Mouse (Mus musculus) CD4-positive, CD25-positive, alpha-beta regulatory T cell, adult 4 months (primary cell): Measurements from ENCODE around the gene Mgrn1. TPM values are rescaled to one million over a fixed set of nuclear protein-coding genes. Genes with fewer than 3 reads are reported as not detected.
A peak's percentile ranks its signal among the peaks of the same experiment; 100 is the strongest.

Experiments used
- ATAC-seq: one replicate; pipeline ENCODE4 v1.8.0; 2017
- polyA plus RNA-seq, 2 experiments: library from polyadenylated mRNA; unstranded; fragments of 100-300 nt; shearing (Covaris generic); gene quantifications; one replicate each; pipeline ENCODE4 v1.2.1; 2017

Gene Mgrn1
- polyA plus RNA-seq, 2 experiments from 2014 or later: 35.2 to 58.5 TPM

DNA sequence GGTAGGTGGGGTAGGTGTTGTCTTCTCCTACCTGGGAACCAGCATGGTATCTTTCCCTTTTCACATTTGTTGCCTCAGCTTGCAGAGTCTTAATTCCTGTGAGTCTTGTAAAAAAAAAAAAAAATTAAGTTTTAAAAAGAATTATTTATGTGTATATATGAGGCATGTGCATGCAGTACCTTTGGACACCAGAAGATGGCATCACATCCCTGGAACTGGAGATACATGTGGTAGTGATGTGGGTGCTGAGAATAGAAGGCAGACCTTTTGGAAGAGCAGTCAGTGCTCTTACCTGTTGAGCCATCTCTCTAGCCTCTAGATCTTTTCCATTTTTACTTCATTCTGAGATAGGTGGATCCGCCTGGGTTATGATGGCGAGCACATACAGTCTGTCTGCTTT, 23.7 kb downstream of the Mgrn1 start:
- ATAC-seq: no peak

DNA sequence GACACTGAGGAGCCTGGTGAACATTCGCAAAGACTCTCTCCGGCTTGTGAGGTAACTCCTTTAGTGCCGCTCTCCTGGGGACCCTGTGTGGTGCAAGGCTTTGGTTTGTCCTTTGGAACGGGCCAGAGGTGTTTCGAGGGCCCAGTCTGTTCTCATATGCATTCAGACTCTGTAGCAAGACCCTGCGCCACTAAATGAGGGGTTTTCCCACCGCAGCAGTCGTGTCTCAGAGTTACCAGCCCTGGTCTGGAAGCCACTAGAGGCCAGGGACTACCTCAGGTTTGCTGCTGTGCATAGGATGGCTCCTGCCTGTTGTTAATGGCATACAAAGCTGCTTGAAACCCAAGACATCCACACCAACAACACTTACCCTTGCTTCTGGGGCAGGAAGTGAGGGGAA, 24.7 kb downstream of the Mgrn1 start:
- no peak for ATAC-seq

DNA sequence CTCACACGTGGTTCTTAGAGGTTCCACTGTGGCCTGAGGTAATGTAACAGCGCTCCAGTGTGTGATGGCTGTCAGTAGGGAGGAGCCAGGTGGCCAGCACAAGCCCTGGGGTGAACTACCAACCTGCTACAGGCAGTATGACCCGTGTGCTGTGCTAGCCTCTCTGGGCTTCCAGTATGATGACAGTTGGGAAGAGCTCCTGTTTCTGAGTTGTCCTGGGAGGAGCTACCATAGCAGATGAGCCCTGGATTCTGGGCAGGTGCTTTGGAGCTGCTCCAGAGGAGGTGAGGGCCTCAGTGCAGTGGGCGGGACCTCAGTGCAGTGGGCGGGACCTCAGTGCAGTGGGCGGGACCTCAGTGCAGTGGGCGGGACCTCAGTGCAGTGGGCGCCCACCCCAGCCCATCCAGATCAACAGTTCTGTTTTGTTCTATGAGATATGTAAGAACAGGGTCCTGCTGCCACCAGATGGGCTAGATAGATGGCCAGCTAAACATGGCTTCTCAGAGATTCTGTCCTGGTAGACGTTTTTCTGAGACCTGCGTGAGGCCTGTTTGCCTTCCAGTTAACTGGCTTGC, 26.1 kb downstream of the Mgrn1 start:
- ATAC-seq: no peak

GRCm38 (mm10) chr16:4912907-4913782, 27.1 kb downstream of the Mgrn1 start:
- ATAC-seq: peak; percentile 43

DNA sequence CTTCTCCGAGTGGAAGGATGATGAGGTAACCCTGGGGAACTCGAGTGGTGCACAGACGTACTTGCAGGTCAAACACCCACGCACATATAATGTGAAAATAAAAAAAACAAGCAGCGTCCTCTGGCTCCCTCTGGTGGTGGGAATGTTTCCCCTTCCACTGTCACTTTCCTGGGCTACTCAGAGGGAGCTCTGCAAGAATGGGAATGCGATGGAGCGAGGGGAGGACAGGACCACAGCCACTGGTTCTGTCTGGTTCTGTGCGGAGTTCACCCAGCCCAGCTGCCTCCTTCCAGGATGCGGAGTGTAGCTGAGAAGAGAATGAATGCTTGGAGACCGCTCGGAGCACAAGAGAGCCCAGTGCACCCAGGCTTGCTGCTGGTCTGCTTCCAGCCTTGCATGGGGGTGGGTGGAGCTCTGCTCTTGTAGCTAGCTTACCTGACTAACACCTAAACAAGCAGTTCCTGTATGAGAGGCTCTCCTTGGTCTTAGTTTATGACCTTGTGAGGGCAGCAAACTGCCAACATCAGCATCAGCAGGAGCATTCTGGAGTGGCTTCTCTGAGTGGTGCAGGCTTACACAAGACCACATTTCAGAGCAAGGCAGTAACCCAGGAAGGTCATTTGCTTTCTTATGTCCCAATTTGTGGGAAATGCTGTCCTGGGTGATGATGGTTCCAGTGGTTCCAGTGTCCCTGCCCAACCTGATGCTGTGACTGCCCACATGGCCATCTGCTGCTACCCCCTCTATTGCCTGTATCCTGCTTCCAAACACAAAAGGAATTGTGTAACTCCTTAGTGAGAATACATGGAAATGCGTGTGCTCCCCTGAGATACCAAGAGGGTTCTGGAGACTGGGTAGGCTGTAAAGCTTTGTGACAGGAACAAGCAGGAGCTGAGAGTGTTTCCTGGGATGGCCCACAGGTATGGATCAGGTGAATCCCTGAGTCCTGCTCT, 28.0 kb downstream of the Mgrn1 start:
- ATAC-seq: peak; percentile 93

GRCm38 (mm10) chr16:4915931-4916330, 29.9 kb downstream of the Mgrn1 start:
- ATAC-seq: no peak

GRCm38 (mm10) chr16:4916608-4917007, 30.6 kb downstream of the Mgrn1 start:
- ATAC-seq: no peak

- no peak for ATAC-seq
Measured at GRCm38 (mm10) chr16:4920556-4920955, 34.5 kb downstream of the Mgrn1 start.

DNA sequence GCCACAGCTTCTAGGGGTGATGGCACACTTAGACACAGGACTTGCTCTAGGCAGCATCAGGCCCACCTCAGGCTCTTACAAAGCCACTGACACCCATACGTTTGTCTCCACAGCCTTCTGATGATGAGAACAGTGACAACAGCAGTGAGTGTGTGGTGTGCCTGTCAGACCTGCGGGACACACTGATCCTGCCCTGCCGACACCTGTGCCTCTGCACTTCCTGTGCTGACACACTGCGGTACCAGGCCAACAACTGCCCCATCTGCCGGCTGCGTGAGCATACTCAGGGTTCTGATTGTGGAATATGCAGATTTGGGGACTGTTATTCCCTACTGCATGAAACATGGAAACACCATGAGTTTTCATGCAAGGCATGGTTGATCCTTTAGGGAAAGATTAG, 36.4 kb downstream of the Mgrn1 start:
- no peak for ATAC-seq

- no peak for ATAC-seq
Measured at GRCm38 (mm10) chr16:4923996-4924395, 37.9 kb downstream of the Mgrn1 start.

DNA sequence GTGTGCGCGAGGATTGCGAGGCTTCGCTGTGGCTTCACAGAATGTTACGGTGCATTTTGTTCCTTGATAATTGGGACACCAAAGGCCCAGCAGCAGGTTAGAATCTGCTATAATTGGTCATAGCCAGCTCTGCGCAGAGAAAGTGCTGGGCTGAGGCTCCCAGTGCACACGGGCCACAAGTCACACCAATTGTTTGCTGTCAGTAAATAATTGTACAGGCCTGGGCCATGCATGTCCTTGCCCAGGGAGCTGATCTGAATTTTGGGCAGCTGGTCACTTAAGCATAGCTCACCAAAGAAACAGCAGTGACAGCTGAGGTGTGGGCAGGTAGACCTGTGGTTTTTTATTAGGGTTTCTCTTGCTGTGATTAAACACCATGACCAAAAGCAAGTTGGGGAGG, 41.9 kb downstream of the Mgrn1 start:
- ATAC-seq: no peak

GRCm38 (mm10) chr16:4928474-4928873, 42.4 kb downstream of the Mgrn1 start:
- no peak for ATAC-seq

DNA sequence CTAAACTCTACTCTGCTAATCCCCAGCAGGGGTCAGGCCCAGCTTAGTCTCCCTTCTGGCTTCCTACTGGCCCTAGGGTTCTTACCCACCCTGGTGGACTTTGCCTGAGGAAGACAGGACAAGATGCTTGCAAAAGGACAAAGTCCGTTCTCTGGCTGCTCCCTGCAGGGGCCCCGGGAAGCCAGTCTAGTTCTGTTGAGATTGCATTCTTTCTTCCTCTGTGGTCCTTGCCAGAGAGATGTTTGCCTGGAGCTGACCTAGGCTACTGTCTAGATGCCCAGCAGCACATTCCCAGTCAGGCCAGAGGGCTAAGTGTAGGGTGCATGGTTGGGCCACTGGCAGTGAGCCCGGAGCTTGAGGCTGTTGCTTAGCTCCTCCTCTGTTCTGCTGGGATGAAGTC, 46.4 kb downstream of the Mgrn1 start:
- no peak for ATAC-seq

DNA sequence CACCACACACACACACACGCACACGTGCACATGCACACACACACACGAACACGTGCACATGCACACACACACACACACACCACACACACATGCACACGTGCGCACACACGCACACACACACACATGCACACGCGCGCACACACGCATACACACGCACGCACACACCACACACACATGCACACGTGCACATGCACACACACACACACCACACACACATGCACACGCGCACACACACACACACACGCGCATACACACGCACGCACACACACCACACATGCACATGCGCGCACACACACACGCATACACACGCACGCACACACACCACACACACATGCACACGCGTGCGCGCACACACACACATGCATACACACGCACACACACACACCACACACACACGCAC, 49.4 kb downstream of the Mgrn1 start:
- no peak for ATAC-seq

- ATAC-seq: no peak
Measured at GRCm38 (mm10) chr16:4935931-4936703, 50.1 kb downstream of the Mgrn1 start.

GRCm38 (mm10) chr16:4937351-4938190, 51.5 kb downstream of the Mgrn1 start:
- no peak for ATAC-seq

DNA sequence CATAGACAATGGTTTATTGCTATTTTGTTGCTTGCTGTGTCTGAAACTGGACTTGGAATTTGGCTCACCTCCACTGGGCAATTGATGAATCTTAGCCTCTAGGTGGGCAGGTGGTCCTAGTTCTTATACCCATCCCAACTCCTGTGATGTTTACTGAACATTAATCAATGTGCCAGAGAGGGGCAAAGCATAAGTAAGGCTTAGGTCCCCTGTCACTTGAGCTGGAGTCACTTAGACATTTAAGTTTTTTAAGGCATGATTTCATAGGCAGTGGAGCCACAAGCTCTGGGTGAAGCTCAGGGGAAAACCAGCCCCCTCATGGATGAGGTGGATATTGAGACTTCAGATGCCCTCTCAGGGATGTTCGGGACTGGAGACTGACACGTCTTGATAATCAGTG, 52.4 kb downstream of the Mgrn1 start, which contains the start of gene Nudt16l1:
Nudt16l1 (plus strand) TSS at position 301 of the 400 bp plus-strand sequence.
- ATAC-seq: no peak

- ATAC-seq: peak; percentile 97
Measured at GRCm38 (mm10) chr16:4938989-4939388, 52.9 kb downstream of the Mgrn1 start.

DNA sequence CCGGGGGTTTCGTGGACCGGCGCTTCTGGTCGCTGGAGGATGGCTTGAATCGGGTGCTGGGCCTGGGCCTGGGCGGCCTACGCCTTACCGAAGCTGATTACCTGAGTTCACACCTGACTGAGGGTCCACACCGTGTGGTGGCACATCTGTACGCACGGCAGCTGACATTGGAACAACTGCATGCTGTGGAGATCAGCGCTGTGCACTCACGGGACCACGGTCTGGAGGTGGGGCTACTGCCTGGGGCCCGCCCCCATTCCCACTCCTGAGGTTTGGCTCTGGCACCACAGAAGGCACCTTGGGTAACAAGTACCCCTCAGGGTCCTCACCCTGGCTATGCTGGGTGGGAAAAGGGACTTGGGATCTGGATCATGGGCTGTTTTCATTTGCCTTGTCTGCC, 53.4 kb downstream of the Mgrn1 start:
- ATAC-seq: peak; percentile 5

DNA sequence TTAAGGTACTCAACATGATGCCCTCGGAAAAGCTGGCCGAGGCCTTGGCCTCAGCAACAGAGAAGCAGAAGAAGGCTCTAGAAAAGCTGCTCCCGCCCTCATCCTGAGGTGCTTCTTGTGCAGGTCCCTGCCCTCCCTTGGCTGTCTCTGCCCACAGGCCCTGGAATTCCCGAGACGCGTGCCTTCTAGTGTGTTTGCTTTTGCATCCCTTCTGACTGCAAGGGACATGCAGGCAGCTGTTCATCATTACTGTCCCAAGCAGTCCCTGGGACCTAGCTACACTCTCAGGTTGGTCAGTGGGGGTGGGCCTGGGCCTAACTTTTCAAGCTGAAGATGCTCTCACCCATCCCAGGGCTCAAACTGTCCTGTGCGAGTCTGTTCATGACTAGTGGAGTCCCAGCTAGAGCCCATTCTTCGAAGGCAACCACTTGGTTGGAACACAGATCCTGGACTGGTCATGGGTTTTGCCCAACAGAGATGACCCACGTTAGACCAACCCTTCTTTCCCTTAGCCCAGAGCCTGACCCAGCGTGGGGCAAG, 54.3 kb downstream of the Mgrn1 start:
- no peak for ATAC-seq

GRCm38 (mm10) chr16:4941016-4941415, 55.0 kb downstream of the Mgrn1 start:
- ATAC-seq: no peak
